Mouse (Mus musculus): ENCODE results near the gene Gipc3. TPM values are rescaled to one million over a fixed set of nuclear protein-coding genes. Genes with fewer than 3 reads are reported as not detected.
A peak's percentile ranks its signal among the peaks of the same experiment; 100 is the strongest.

Gene Gipc3
- polyA plus RNA-seq, 1 experiment from 2014 or later: not detected

DNA sequence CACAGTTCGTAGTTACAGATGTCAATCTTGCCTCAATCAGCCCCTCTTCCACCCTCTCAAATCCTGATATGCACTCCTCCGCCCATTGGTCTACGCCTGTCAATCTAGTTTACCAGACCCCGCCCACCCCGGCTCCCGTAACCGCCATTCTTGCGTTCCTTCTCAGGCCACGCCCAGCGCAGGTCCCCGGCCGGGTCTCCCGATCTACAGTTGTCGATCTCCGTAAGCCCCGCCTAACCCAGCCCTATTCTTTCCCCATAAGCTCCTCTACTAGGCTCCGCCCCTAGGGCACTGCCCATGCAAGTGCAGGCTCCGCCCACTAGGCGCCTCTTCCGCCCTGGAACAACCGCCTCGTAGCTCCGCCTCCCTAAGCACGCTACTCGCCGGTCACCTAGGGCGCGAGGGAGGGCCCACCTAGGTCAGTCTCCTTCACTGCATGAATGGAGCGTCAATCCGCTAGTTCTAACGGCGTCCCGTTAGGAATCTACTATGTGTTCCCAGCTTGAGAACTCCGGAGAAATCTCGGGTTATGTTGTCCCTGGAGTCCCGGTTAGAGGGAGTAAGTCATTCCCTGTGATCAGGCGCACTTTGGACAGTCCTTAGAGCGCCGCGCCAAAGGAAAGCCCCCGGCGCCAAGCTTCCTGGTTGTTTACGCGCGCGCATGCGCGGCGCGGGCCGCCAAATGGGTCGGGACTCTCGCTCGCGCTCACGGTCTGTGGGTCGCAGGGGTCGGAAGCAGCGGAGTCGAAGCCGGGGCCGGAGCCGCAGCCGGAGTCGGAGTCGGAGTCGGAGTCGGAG lies 22.3 kb downstream of the Gipc3 start, which contains the start of gene Cactin:
Gene Cactin, plus strand, starts transcription at position 554 of the 798 bp plus-strand sequence.
- peaks cover 63% of the 10 kb centered on the region for H3K36me3 ChIP-seq (replicated peaks; ENCODE audit: control insufficient read depth, insufficient read depth)
- no peaks in the 10 kb centered on the region for H3K9me3 ChIP-seq (ENCODE audit: control insufficient read depth, low read length)
- H3K27ac ChIP-seq: peak within 1 kb of the TSS; percentile 81
- H3K27me3 ChIP-seq (ENCODE audit: control insufficient read depth, insufficient read depth, low read length): no peaks in the 10 kb centered on the region
- DNase-seq (ENCODE audit: low spot score): peak; percentile 98
- H3K4me1 ChIP-seq (replicated peaks; ENCODE audit: control insufficient read depth, insufficient read depth, low read length): peaks cover 20% of the 10 kb centered on the region
- H3K9ac ChIP-seq: peak within 1 kb of the TSS; percentile 77
- ATAC-seq (ENCODE audit: low FRiP score): peak; percentile 94
- WGBS: under 1% methylated on average over 68 of the region's 68 CpGs
- H3K4me2 ChIP-seq (replicated peaks): peak within 1 kb of the TSS; percentile 83
- H3K4me3 ChIP-seq (replicated peaks; ENCODE audit: low read length): peak within 1 kb of the TSS; percentile 76

- peak overlapping the region; percentile 81 for H3K27ac ChIP-seq
- no peaks in the 10 kb centered on the region for H3K9me3 ChIP-seq (ENCODE audit: control insufficient read depth, low read length)
- H3K9ac ChIP-seq: peak overlapping the region; percentile 48
- peaks cover 20% of the 10 kb centered on the region for H3K4me1 ChIP-seq (replicated peaks; ENCODE audit: control insufficient read depth, insufficient read depth, low read length)
- ATAC-seq (ENCODE audit: low FRiP score) (peak; percentile 12; the same call in 1 of the 2 replicates), DNase-seq (ENCODE audit: low spot score) (peak; percentile 92)
- peak overlapping the region; percentile 83 for H3K4me2 ChIP-seq (replicated peaks)
- H3K36me3 ChIP-seq (replicated peaks; ENCODE audit: control insufficient read depth, insufficient read depth): peaks cover 63% of the 10 kb centered on the region
- H3K4me3 ChIP-seq (replicated peaks; ENCODE audit: low read length): peak overlapping the region; percentile 76
- under 1% methylated on average over 38 of the region's 38 CpGs for WGBS
- H3K27me3 ChIP-seq (ENCODE audit: control insufficient read depth, insufficient read depth, low read length): no peaks in the 10 kb centered on the region
Measured at GRCm38 (mm10) chr10:81319741-81320549, 23.1 kb downstream of the Gipc3 start.

DNA sequence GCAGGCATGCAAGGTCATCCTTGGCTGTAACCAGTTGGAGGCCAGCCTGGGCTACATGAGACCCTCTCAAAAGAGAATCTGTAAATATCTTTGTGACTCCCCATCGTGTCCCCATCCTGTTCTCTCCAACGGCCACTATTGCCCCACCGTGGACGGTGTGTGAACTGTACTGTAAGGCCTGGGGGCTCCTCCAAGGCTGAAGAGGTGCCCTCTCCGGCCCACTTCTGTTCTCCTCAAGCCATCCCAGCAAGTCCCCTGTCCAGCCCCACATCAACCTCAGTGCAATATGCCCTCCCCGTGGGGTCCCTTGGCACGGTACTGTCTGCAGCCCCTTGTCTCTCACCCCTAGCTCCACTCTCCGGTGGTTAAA lies 23.8 kb downstream of the Gipc3 start:
- H3K4me3 ChIP-seq (replicated peaks; ENCODE audit: low read length): peak overlapping the region; percentile 76; the same call in 1 of the 2 replicates
- 33% methylated on average over 8 of the region's 8 CpGs for WGBS
- peak overlapping the region; percentile 48 for H3K9ac ChIP-seq
- no peak for ATAC-seq (ENCODE audit: low FRiP score)
- peak overlapping the region; percentile 81 for H3K27ac ChIP-seq
- H3K27me3 ChIP-seq (ENCODE audit: control insufficient read depth, insufficient read depth, low read length): no peaks in the 10 kb centered on the region
- no peak for DNase-seq (ENCODE audit: low spot score)
- no peaks in the 10 kb centered on the region for H3K9me3 ChIP-seq (ENCODE audit: control insufficient read depth, low read length)
- H3K36me3 ChIP-seq (replicated peaks; ENCODE audit: control insufficient read depth, insufficient read depth): peaks cover 62% of the 10 kb centered on the region
- peak overlapping the region; percentile 83 for H3K4me2 ChIP-seq (replicated peaks)
- peaks cover 20% of the 10 kb centered on the region for H3K4me1 ChIP-seq (replicated peaks; ENCODE audit: control insufficient read depth, insufficient read depth, low read length)

GRCm38 (mm10) chr10:81318589-81319329 lies 24.3 kb downstream of the Gipc3 start:
- Histone ChIP-seq H3K36me3 (replicated peaks; ENCODE audit: control insufficient read depth, insufficient read depth) (peaks cover 62% of the 10 kb centered on the region), H3K4me2 (replicated peaks) (no peak overlapping the region), H3K9ac (peak overlapping the region; percentile 48; the same call in 1 of the 2 replicates), H3K9me3 (ENCODE audit: control insufficient read depth, low read length) (no peaks in the 10 kb centered on the region), H3K27me3 (ENCODE audit: control insufficient read depth, insufficient read depth, low read length) (no peaks in the 10 kb centered on the region), H3K4me1 (replicated peaks; ENCODE audit: control insufficient read depth, insufficient read depth, low read length) (peaks cover 20% of the 10 kb centered on the region), H3K4me3 (replicated peaks; ENCODE audit: low read length) (no peak overlapping the region), H3K27ac (no peak overlapping the region)
- ATAC-seq (ENCODE audit: low FRiP score) (no peak), DNase-seq (ENCODE audit: low spot score) (no peak)
- 92% methylated on average over 13 of the region's 13 CpGs for whole genome bisulfite sequencing

DNA sequence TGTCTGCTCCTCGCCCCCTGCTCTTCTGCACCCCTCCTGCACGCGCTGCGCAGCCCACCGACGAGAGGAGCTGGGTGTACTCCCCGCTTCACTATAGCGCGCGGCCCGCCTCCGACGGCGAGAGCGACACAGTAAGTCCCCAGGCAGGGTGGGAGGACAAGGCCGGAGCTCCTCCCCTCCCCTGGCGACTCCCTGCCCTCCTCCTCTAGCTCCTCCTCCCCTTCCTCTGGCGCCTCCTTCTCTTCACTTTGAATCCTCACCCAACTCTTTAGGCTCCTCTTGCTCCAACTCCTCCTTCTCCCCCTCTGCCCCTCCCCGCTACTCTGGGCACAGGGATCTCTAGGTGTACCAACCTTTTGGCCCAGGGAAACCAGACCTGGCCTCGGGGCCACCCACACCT lies 25.8 kb downstream of the Gipc3 start:
- Histone ChIP-seq H3K4me3 (replicated peaks; ENCODE audit: low read length) (no peak overlapping the region), H3K9ac (peak overlapping the region; percentile 13; the same call in 1 of the 2 replicates), H3K9me3 (ENCODE audit: control insufficient read depth, low read length) (no peaks in the 10 kb centered on the region), H3K4me1 (replicated peaks; ENCODE audit: control insufficient read depth, insufficient read depth, low read length) (peaks cover 20% of the 10 kb centered on the region), H3K27me3 (ENCODE audit: control insufficient read depth, insufficient read depth, low read length) (no peaks in the 10 kb centered on the region), H3K27ac (no peak overlapping the region), H3K36me3 (replicated peaks; ENCODE audit: control insufficient read depth, insufficient read depth) (peaks cover 62% of the 10 kb centered on the region), H3K4me2 (replicated peaks) (peak overlapping the region; percentile 28)
- no peak for ATAC-seq (ENCODE audit: low FRiP score)
- no peak for DNase-seq (ENCODE audit: low spot score)
- WGBS: 14% methylated on average over 19 of the region's 20 CpGs

DNA sequence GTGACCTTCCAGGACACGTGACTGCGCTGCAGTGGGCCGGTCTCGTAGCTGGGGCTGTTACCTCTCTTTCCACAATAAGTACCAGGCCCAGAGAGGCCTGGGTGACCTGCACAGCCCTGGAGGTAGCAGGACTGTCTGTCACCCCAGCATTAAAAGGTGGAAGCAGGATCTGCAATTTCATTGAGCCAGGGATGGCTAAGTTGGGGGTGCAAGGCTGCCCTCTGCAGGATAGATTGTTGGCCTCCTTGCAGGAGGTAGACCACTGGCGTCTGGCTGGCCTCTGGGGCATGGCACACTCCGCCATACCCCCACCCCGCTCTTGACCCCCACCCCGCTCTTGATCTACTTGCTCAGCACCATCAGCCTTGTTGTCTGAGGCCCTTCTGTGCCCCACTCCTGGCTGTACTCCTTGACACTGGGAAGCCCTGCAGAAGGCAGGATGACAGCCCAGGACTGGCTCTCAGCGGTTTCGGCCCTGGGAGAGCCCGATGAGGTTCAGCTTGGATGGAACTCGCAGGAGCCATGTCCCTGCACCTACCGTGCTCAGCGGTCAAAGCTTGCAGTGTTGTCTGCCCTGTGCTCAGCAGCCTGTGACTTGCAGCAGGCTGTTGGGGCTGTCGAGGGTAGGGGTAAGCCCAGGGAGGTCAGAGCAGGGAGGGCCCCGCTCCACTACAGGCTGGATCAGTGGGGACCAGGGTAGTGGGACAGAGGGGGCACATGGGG lies 26.6 kb downstream of the Gipc3 start:
- peaks cover 12% of the 10 kb centered on the region for H3K4me1 ChIP-seq (replicated peaks; ENCODE audit: control insufficient read depth, insufficient read depth, low read length)
- H3K4me3 ChIP-seq (replicated peaks; ENCODE audit: low read length): no peak overlapping the region
- no peaks in the 10 kb centered on the region for H3K9me3 ChIP-seq (ENCODE audit: control insufficient read depth, low read length)
- ATAC-seq (ENCODE audit: low FRiP score) (no peak), DNase-seq (ENCODE audit: low spot score) (no peak)
- H3K4me2 ChIP-seq (replicated peaks): peak overlapping the region; percentile 28
- peak overlapping the region; percentile 13; the same call in 1 of the 2 replicates for H3K9ac ChIP-seq
- H3K27ac ChIP-seq: no peak overlapping the region
- peaks cover 70% of the 10 kb centered on the region for H3K36me3 ChIP-seq (replicated peaks; ENCODE audit: control insufficient read depth, insufficient read depth)
- H3K27me3 ChIP-seq (ENCODE audit: control insufficient read depth, insufficient read depth, low read length): no peaks in the 10 kb centered on the region
- WGBS: 44% methylated on average over 16 of the region's 16 CpGs

GRCm38 (mm10) chr10:81315587-81315986 lies 27.5 kb downstream of the Gipc3 start:
- Histone ChIP-seq H3K36me3 (replicated peaks; ENCODE audit: control insufficient read depth, insufficient read depth) (peaks cover 79% of the 10 kb centered on the region), H3K4me1 (replicated peaks; ENCODE audit: control insufficient read depth, insufficient read depth, low read length) (peaks cover 12% of the 10 kb centered on the region), H3K4me3 (replicated peaks; ENCODE audit: low read length) (no peak overlapping the region), H3K4me2 (replicated peaks) (no peak overlapping the region), H3K27me3 (ENCODE audit: control insufficient read depth, insufficient read depth, low read length) (no peaks in the 10 kb centered on the region), H3K27ac (no peak overlapping the region), H3K9me3 (ENCODE audit: control insufficient read depth, low read length) (no peaks in the 10 kb centered on the region), H3K9ac (no peak overlapping the region)
- DNase-seq (ENCODE audit: low spot score) (no peak), ATAC-seq (ENCODE audit: low FRiP score) (no peak)
- WGBS: 93% methylated on average over 16 of the region's 16 CpGs

GRCm38 (mm10) chr10:81314201-81314600 lies 28.9 kb downstream of the Gipc3 start:
- no peak for DNase-seq (ENCODE audit: low spot score)
- peaks cover 93% of the 10 kb centered on the region for H3K36me3 ChIP-seq (replicated peaks; ENCODE audit: control insufficient read depth, insufficient read depth)
- no peaks in the 10 kb centered on the region for H3K9me3 ChIP-seq (ENCODE audit: control insufficient read depth, low read length)
- WGBS: 82% methylated on average over 7 of the region's 7 CpGs
- H3K27ac ChIP-seq: no peak overlapping the region
- H3K9ac ChIP-seq: no peak overlapping the region
- no peak overlapping the region for H3K4me3 ChIP-seq (replicated peaks; ENCODE audit: low read length)
- H3K4me2 ChIP-seq (replicated peaks): no peak overlapping the region
- peaks cover 5% of the 10 kb centered on the region for H3K4me1 ChIP-seq (replicated peaks; ENCODE audit: control insufficient read depth, insufficient read depth, low read length)
- no peaks in the 10 kb centered on the region for H3K27me3 ChIP-seq (ENCODE audit: control insufficient read depth, insufficient read depth, low read length)
- no peak for ATAC-seq (ENCODE audit: low FRiP score)
